Mouse (Mus musculus) hindbrain, embryonic 10.5 days (tissue): Measurements from ENCODE around the gene Acsl6. TPM values are rescaled to one million over a fixed set of nuclear protein-coding genes. Genes with fewer than 3 reads are reported as not detected.
"Not testable (repeated sequence)": the region's sequence is repeated elsewhere in the genome, so short reads cannot be mapped to it uniquely, and the experiment has no call there.

Source experiments
- DNase-seq: peaks from one replicate; pipeline ENCODE4 v3.0.0-alpha.2; 2017; ENCODE audit warnings: low spot score
- H3K27ac ChIP-seq: fragments of 300-500 bp; sonication (generic); 2 replicates; pipeline ENCODE4 v1.5.1; 2016; ENCODE audit warnings: mild to moderate bottlenecking, moderate library complexity
- H3K27me3 ChIP-seq: fragments of 300-500 bp; sonication (generic); 2 replicates; pipeline ENCODE4 v1.6.1; 2016; ENCODE audit warnings: mild to moderate bottlenecking; ENCODE audit not compliant: poor library complexity, insufficient read depth, severe bottlenecking
- H3K36me3 ChIP-seq: fragments of 300-500 bp; sonication (generic); 2 replicates; pipeline ENCODE4 v1.6.1; 2016; ENCODE audit warnings: mild to moderate bottlenecking, moderate library complexity
- H3K4me1 ChIP-seq: fragments of 300-500 bp; sonication (generic); replicated peaks from 2 replicates; pipeline ENCODE4 v1.6.1; 2016; ENCODE audit warnings: mild to moderate bottlenecking
- H3K4me3 ChIP-seq: fragments of 300-500 bp; sonication (generic); 2 replicates; pipeline ENCODE4 v1.5.1; 2016; ENCODE audit warnings: mild to moderate bottlenecking, moderate library complexity
- H3K9me3 ChIP-seq: fragments of 300-500 bp; sonication (generic); 2 replicates; pipeline ENCODE4 v1.6.1; 2016; ENCODE audit warnings: mild to moderate bottlenecking, moderate library complexity
- WGBS: fragments of 180-500 bp; shearing (Covaris S2); methylation state at CpG from one replicate; pipeline ENCODE4 v1.1.7; 2016; 5-methylcytosine and 5-hydroxymethylcytosine counted together
- polyA plus RNA-seq: library from polyadenylated mRNA; unstranded; fragments of >200 nt; fragmentation: Nextera tagmentation; extraction: Ambion mirVana; gene quantifications from 2 replicates; pipeline ENCODE4 v1.2.1, GENCODE M21; 2016

The Acsl6 gene
- polyA plus RNA-seq, 1 experiment from 2014 or later = 18.2 TPM

DNA sequence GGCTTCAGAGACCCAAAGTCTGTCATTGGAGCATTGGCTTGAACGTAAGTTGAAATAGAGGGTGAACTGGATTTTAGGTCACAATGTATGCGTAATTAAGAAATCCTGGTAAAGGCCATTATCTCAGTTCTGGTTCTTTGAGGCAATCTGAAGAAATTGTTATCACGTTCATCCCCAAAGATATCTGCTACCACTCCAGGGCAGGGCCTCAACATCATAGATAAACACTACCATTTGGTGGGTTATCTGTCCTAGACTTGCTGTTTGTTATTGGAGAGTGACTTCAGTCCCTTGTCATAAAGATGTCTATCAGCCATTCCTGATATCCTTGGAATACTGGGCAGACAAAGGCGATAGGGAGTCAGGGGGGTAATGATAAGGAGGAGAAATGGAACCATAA lies 7.6 kb upstream of the Acsl6 start:
- 85% methylated on average over 4 of the region's 4 CpGs for WGBS
- Histone ChIP-seq H3K36me3 (no peaks in the 10 kb centered on the region), H3K27me3 (no peaks in the 10 kb centered on the region), H3K27ac (no peak overlapping the region), H3K4me3 (no peak overlapping the region), H3K4me1 (no peaks in the 10 kb centered on the region), H3K9me3 (peaks cover 14% of the 10 kb centered on the region; the same call in 1 of the 2 replicates)
- DNase-seq = no peak

DNA sequence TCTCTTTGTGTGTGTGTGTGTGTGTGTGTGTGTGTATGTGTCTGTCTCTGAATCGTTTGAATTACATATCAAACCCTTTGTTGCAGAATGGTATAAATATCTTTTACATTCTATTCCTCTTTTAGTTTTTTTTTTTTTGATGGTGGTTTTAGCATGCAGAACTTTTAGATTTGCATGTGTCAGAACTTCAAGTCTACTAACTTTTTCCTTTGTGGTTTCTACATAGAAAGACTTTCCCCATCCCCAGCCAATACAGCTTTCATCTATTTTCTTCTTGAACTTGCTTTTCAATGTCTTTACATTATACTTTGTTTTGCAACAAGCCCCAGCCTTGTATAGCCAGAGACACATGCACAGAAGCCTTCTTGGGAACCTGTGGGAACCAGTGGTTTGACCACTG lies 6.9 kb upstream of the Acsl6 start:
- peaks cover 14% of the 10 kb centered on the region; the same call in 1 of the 2 replicates for H3K9me3 ChIP-seq
- no peaks in the 10 kb centered on the region for H3K4me1 ChIP-seq
- 89% methylated on average over 1 of the region's 1 CpGs for WGBS

DNA sequence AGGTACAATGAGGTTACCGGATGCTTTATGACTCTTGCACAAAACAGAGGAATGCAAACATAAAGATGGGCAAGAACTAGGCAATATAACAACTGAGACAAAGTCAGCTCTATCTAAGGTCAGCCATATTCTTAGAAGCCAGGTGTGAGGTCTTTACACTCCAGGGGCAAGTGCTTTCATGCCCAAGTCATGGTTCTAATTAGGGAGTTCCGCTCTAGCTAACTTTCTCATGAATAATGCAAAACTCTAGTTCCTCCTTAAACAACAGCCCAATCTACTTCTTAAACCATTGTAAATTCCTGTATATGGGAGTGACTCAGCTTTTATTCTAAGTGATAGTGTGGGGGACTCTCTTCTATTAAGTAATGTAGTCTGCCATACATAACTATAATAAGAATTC lies 6.1 kb upstream of the Acsl6 start:
- not testable (repeated sequence) for H3K4me3 ChIP-seq, H3K27ac ChIP-seq, DNase-seq, H3K4me1 ChIP-seq, H3K27me3 ChIP-seq, H3K36me3 ChIP-seq
- 88% methylated on average over 2 of the region's 2 CpGs for WGBS
- peaks cover 14% of the 10 kb centered on the region; the same call in 1 of the 2 replicates for H3K9me3 ChIP-seq

More for the DNA sequence above, 6.9 kb upstream of the Acsl6 start:
- H3K27ac ChIP-seq = no peak overlapping the region
- no peaks in the 10 kb centered on the region for H3K27me3 ChIP-seq
- DNase-seq = no peak
- H3K4me3 ChIP-seq = no peak overlapping the region
- no peaks in the 10 kb centered on the region for H3K36me3 ChIP-seq

DNA sequence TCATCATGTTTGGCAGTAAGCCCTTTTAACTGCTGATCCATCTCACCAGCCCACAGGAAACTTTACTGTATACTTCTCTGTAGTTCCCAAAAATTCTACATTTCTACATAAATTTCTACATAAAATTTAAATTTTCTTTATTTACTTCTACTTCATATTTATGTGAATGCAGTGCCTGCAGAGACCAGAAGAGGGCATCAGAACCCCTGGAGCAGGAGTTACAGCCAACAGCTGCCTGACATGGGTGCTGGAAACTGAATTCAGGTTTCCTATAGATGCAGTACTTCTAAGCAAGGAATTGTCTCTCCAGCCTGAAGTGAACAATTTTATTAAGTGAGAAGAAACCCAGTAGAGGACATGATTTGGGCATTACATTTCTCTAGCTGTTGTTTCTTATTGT lies 4.8 kb upstream of the Acsl6 start:
- no peak for DNase-seq
- Histone ChIP-seq H3K4me1 (peaks cover 6% of the 10 kb centered on the region), H3K36me3 (no peaks in the 10 kb centered on the region), H3K27me3 (0 out of 2 replicates have a peak, but pooled peaks cover 1% of the 10 kb centered on the region), H3K4me3 (no peak overlapping the region), H3K9me3 (peaks cover 14% of the 10 kb centered on the region; the same call in 1 of the 2 replicates), H3K27ac (no peak overlapping the region)

DNA sequence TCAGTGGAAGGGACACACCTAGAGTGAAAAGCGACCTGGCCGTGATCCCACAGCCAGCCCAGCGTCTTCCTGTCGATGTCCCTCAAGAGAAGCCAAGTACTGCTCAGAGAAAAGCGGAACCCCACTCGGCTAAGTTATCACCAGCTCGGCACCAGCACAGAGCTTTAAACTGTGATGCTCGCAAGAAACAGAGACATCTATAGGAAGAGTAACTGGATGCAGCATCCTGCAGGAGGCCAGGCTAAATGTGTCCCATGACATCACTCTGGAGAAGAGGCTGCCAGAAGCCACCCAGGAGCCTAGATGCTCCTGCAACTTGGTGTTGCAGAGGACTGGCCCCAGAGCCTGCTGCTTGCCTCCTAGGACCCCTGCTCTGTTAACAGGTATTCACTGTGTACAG lies 1.6 kb upstream of the Acsl6 start:
- Histone ChIP-seq H3K27me3 (peaks cover 9% of the 10 kb centered on the region), H3K4me3 (no peak overlapping the region), H3K27ac (no peak overlapping the region), H3K9me3 (peaks cover 14% of the 10 kb centered on the region; the same call in 1 of the 2 replicates), H3K4me1 (peaks cover 34% of the 10 kb centered on the region), H3K36me3 (no peaks in the 10 kb centered on the region)
- WGBS = 84% methylated on average over 8 of the region's 8 CpGs
- DNase-seq = no peak

DNA sequence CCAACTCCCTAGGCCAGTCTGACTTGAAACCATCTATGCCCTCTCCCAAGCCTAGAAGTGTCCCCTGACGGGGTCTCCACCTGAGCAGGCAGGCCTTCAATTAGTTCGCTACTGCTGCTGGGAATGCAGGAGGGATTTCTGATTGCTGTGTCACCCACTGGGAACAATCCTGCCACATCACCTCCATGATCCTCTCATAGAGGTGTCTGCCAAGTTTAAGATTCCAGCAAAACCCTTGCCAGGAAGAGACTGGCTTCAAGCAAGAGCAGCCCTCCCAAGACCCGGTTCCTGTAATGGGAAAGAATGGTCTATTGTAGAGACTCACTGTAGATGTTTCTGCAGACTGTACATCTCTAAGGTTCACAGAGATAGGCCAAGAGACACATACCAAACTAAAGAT lies 992 bp upstream of the Acsl6 start:
- H3K9me3 ChIP-seq = peaks cover 8% of the 10 kb centered on the region; the same call in 1 of the 2 replicates
- peaks cover 9% of the 10 kb centered on the region for H3K27me3 ChIP-seq
- H3K27ac ChIP-seq = no peak overlapping the region
- H3K4me1 ChIP-seq = peaks cover 39% of the 10 kb centered on the region
- no peak overlapping the region for H3K4me3 ChIP-seq
- 87% methylated on average over 3 of the region's 3 CpGs for WGBS
- H3K36me3 ChIP-seq = no peaks in the 10 kb centered on the region
- DNase-seq = no peak

DNA sequence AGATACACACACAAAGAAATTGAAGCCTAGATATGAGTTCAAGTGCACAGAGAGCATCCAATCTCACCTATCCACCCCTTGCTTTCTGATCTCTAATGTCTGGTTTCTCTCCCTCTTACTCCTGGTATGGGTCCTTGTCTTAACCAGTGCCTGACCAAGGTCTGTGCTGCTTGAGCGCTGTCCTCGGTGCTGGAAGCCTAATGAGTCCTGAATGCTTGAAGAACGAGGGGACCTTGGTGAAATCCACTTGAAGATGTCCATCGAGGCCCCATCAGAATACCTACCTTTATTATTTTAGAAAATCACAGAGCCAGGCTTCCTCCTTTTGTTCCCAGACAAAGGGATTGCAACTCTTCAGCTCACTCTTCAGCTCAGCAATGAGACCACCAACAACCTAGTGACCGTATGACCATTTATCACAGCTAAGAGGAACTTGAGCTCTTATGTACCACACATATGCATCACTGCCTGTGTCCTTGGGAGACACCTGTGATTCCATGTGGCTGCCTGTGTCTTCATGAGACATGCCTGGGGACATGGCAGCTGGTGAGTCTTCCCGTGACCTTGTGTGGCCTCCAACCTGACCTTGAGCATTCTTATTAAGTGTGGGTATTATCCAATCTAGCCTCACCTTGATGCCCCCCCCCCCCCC lies 396 bp upstream of the Acsl6 start:
- H3K36me3 ChIP-seq = no peaks in the 10 kb centered on the region
- H3K27me3 ChIP-seq = peaks cover 9% of the 10 kb centered on the region
- peaks cover 8% of the 10 kb centered on the region; the same call in 1 of the 2 replicates for H3K9me3 ChIP-seq
- peak overlapping the region; percentile 93 for H3K27ac ChIP-seq
- 19% methylated on average over 6 of the region's 6 CpGs for WGBS
- DNase-seq = peak; percentile 60
- H3K4me3 ChIP-seq = peak overlapping the region; percentile 84
- peaks cover 39% of the 10 kb centered on the region for H3K4me1 ChIP-seq

DNA sequence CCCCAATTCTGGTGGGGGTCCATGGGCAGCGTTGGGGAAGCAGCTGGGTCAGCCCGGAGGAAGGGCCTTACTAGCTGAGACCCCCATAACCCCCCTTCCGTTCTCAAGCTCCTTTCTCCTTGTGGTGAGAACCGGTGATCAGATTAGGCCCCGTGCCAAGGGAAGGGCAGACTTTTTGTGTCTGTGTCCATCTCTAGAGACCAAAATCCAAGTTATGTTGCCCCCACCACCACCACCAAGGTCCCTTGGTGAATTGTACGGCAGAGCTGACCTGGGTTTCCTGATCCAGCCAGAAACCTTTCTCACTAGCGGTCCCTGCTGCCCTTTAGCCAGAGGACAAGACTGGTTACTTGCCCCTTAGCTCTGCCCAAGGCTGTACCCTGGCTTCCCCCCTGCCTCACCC lies 874 bp downstream of the Acsl6 start:
- DNase-seq = no peak
- WGBS = 1% methylated on average over 7 of the region's 7 CpGs
- peak overlapping the region; percentile 84 for H3K4me3 ChIP-seq
- H3K4me1 ChIP-seq = peaks cover 39% of the 10 kb centered on the region
- H3K36me3 ChIP-seq = no peaks in the 10 kb centered on the region
- peak overlapping the region; percentile 93 for H3K27ac ChIP-seq
- peaks cover 9% of the 10 kb centered on the region for H3K27me3 ChIP-seq
- H3K9me3 ChIP-seq = 0 out of 2 replicates have a peak, but pooled peaks cover under 1% of the 10 kb centered on the region

DNA sequence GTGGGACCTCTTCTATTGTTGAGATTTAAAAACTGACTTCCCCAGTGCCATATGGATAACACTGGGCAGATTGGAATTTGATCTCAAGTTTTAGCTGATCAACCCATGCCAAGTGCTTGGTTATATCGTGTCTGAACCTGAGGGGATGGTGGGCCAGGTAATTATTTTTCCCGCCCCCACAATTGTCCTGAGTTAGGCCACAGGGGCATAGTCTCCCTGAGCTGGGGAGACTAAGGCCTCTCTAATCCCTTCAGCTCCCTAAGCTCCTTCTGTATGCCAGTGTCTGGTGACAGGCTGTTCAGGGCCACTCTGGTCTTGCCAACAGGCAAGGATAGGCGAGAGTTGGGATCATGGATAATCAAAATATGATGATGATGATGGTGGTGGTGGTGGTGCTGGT lies 1.7 kb downstream of the Acsl6 start:
- Histone ChIP-seq H3K27me3 (peaks cover 9% of the 10 kb centered on the region), H3K36me3 (no peaks in the 10 kb centered on the region), H3K9me3 (no peaks in the 10 kb centered on the region), H3K4me1 (peaks cover 39% of the 10 kb centered on the region), H3K4me3 (peak overlapping the region; percentile 84), H3K27ac (peak overlapping the region; percentile 42; the same call in 1 of the 2 replicates)
- DNase-seq = no peak
- 74% methylated on average over 3 of the region's 3 CpGs for WGBS

DNA sequence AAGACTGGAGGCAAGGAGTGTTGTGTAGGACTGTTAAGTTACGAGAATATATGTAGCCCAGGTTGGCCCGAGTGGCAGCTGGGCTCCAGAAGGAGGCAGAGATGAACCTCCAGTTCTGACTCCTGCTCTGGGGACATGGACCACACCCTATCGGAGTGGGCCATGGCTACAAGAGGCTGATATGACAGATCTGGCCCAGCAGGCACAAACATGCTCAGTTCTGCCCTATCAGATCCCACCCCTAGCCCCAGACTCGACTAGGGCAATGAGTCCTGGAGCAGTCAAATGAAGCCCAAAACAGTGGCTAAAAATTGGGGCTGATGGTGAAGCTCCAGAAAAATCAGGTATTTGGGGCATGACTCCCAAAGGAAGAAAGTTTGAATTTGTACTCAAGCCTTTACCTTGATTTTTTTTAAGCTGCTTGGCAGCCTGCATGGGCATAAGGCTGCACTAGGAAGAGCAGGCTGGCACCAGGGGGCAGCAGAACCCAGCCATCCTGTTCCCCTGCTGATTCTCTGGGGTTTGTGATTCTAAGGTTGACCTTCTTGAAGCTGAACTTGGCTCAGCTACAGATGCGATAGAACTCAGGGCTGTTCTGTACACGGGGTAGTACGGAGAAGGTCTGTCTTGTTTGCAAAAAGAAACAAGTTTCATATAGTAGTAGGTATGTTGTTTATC lies 3.7 kb downstream of the Acsl6 start:
- Histone ChIP-seq H3K27ac (no peak overlapping the region), H3K36me3 (no peaks in the 10 kb centered on the region), H3K4me1 (peaks cover 59% of the 10 kb centered on the region), H3K9me3 (no peaks in the 10 kb centered on the region), H3K27me3 (peaks cover 9% of the 10 kb centered on the region), H3K4me3 (no peak overlapping the region)
- DNase-seq = peak; percentile 21
- WGBS = 80% methylated on average over 7 of the region's 7 CpGs

DNA sequence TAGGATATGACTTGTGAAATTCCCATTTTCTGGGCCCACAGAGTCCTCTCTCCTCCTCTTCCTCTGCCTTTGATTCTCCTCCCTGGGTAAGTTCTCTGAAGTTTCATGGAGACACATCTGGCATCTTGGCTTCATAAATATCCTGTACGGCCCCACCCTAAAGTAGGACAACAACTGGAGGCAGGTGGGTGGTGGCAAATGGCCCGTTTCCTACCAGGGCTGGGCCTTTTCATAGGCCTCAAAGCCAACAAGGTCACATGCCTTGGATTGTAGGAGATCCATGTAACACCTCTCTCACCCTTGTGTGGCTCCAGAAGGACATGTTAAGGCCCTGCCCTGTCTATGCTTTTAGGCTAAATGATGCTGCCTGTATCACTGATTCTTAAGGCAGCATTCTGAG lies 7.0 kb downstream of the Acsl6 start:
- H3K27me3 ChIP-seq = no peaks in the 10 kb centered on the region
- no peak for DNase-seq
- H3K4me3 ChIP-seq = no peak overlapping the region
- H3K27ac ChIP-seq = peak overlapping the region; percentile 83
- 74% methylated on average over 2 of the region's 2 CpGs for WGBS
- no peaks in the 10 kb centered on the region for H3K9me3 ChIP-seq
- peaks cover 68% of the 10 kb centered on the region for H3K4me1 ChIP-seq
- no peaks in the 10 kb centered on the region for H3K36me3 ChIP-seq

DNA sequence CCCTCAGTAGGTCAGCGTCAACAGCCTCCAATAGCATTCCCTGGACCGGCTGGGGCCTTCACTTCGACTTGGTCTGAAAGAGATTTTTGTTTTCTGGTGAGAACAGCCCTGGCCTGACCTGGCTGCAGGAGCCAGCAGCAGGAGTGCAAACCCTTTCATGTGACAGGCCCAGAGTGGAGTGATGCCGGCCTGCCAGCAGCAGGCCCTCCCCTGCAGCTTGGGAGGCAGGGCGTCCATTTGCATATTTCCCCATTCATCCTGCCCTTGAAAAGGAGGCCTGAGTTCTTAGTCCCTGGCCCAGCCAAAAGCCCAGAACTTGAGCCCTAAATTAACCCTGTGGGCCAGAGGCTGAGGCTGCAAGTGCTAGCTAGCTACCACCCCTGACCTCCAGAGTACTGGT lies 8.4 kb downstream of the Acsl6 start:
- no peak overlapping the region for H3K4me3 ChIP-seq
- H3K36me3 ChIP-seq = no peaks in the 10 kb centered on the region
- H3K27me3 ChIP-seq = no peaks in the 10 kb centered on the region
- WGBS = 4% methylated on average over 5 of the region's 5 CpGs
- H3K27ac ChIP-seq = peak overlapping the region; percentile 83
- DNase-seq = peak; percentile 70
- H3K4me1 ChIP-seq = peaks cover 56% of the 10 kb centered on the region
- H3K9me3 ChIP-seq = no peaks in the 10 kb centered on the region

DNA sequence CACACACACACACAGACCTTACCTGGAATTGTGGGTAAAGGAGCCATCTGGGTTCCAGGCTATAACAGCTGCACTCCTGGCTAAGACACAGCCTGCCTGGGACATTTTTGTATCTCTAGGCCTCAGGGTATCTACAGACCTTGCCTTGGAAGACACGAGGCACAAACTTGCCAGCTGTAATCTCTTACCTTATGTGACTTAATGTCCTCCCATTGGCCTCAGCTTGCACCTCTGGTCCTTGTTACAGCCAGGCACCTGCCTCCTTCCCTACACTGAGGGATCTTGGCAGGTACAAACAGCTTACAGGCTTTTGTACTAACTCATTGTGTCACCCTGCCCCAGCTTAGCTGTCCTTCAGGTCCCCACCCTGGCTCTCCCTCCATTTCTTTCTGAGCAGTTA lies 9.0 kb downstream of the Acsl6 start:
- Histone ChIP-seq H3K36me3 (no peaks in the 10 kb centered on the region), H3K9me3 (no peaks in the 10 kb centered on the region), H3K27ac (peak overlapping the region; percentile 83), H3K4me3 (no peak overlapping the region), H3K27me3 (no peaks in the 10 kb centered on the region), H3K4me1 (peaks cover 52% of the 10 kb centered on the region)
- DNase-seq = peak; percentile 4
- WGBS = 38% methylated on average over 1 of the region's 1 CpGs
